Mouse (Mus musculus) monocyte, adult 5-6 weeks (primary cell): ENCODE measurements around the gene Prss37. TPM values are rescaled to one million over a fixed set of nuclear protein-coding genes. Genes with fewer than 3 reads are reported as not detected.

Source experiments
- ATAC-seq: fragments of 153-309, 156-312 bp; replicated peaks from 2 replicates; pipeline ENCODE4 v1.8.0; 2017; ENCODE audit warnings: mild to moderate bottlenecking; ENCODE audit not compliant: low TSS enrichment, insufficient number of reproducible peaks, severe bottlenecking, poor library complexity, low FRiP score
- total RNA-seq: library from RNA; stranded (forward); fragments of 200-1000, 200-491, 200-594 nt; gene quantifications from 3 replicates; pipeline ENCODE4 v1.2.3, GENCODE M21; 2017

The Prss37 gene
- not detected in 3 replicates for total RNA-seq

DNA sequence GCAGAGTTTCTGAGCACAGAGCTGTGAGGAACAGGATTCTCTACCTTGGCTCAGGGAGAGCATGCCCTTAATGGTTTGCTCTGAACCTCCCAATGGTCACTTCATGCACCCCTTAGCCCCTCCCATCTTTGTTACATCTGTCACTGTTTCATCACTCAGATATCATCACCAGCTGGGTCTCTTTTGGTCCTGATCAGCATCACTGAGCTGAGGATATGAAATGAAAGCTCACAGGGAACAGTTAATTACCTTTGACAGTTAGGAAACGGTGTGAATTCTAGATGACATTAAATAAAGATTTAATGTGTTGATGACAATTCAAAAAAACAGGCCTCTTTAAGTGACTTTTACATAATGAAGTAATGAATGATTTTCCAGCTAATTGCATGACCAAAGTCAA is at the start of gene Prss37:
Gene Prss37 (minus strand): TSS at position 101 of the 400 bp plus-strand sequence.
- ATAC-seq = no peak

DNA sequence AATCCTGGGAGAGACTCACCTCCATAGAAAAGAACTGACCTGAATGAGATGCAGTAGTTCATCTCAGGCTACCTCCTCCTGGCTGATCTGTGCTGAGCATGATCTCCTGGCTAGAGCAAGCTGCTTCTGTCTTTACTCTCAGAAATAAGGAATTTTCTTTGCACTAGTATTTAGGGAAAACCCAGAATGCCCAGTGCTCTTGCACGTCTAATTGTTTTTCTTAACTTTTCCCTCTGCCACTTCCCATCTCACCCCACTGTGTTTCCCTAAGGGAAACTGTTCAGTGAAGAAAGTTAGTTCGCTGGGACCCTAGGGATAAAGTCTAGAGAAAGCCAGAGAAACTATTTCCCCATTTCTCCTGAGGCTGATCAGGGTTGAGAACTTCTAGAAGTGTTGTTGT is 35.6 kb upstream of the Prss37 start, which contains the start of gene Olfr461:
Gene Olfr461 (minus strand): TSS at position 101 of the 400 bp plus-strand sequence.
- ATAC-seq = no peak

DNA sequence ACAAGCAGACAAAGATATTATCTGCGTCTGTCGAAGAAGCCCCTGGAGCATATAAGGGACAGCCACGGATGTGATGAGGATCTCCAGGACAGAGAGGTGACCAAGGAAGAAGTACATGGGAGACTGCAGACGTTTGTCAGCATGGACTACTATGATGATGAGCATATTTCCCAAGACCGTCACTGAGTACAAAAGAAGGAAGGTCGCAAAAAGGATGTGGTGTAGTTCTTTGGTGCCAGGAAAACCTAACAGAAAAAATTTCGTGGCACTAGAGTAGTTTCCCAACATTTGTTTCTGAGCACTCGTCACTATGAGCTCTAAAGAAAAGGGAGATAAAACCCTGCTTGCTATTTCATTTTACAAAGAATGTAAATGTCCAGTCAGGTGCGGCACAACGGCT is 25.4 kb upstream of the Prss37 start:
- no peak for ATAC-seq

DNA sequence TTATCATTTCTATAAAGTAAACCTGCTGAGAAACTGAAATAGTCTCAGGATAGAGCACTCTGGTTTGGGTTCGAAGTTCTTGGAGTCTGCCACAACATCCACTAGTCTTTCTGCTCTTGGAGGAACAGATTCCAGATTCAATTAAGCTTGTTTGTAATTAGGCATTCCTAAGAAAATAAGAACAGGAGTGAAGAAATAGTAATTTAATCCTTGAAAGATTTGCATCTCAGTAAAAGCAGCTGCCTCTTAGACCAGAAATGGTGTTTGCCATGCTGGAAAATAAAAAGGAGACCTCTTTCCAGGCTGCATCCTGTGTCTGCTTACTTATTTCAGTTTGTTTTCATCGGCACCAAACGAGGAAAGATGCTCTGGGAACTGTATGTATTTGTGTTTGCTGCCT is 26.1 kb downstream of the Prss37 start, which contains the start of gene Tas2r108:
Gene Tas2r108 (plus strand): TSS at position 301 of the 400 bp plus-strand sequence.
- no peak for ATAC-seq

DNA sequence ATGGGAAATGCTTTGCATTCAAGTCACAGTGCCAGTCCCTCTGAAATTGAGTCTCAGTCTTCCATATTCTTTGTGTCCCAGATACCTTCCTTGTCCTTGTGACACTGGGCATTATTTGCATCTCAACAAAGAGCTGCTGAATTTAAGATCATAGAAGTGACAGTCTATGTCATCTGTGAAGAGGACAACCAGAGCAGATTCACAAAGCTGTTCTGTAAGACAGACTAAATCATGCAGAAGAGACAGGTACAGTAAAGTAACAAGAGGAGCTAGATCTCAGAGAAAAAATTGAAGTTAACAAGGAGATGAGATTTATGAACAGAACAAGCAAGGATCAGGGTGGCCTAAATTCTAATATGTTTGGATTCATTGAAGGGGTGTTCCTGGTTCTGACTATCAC is 28.4 kb downstream of the Prss37 start, which contains the start of gene Tas2r137:
Gene Tas2r137 (plus strand): TSS at position 301 of the 400 bp plus-strand sequence.
- ATAC-seq = no peak

DNA sequence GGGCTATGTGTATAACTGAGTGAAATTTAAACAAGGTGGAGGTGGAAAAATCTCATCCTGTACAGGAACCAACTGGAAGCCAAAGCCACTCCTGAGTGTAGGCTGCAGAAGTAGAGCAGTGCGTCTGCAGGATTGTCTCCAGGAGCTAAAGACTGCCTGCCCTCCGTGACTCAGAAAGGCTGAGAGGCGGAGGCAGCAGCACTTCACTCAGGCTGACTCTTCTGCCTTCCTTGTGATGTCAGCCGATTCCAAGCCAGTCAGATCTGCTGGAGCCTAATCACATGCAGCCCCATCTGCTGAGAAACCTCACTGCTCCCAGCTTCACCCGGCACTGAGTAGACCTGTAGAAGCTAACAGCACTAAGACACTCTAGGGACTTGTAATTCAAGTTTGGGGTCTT is 37.0 kb downstream of the Prss37 start:
- no peak for ATAC-seq

DNA sequence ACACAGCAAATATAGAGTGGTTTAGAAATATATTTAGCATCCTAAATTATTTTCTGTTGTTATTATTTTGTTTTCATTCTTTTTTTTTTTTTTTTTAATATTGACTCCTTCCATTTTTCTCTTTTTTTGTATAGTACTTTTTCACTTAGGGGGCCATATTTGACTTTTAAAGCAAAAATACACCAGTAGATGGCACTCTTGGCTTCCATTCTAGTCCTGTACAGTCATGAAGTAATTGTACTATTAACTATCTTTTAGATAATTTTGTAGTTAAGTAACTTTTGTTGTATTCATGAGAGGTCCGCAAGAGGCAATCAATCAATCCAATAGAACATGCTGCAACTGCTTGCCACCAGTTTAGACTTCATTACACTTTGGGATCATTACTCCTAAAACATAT is 39.6 kb downstream of the Prss37 start:
- ATAC-seq = no peak

DNA sequence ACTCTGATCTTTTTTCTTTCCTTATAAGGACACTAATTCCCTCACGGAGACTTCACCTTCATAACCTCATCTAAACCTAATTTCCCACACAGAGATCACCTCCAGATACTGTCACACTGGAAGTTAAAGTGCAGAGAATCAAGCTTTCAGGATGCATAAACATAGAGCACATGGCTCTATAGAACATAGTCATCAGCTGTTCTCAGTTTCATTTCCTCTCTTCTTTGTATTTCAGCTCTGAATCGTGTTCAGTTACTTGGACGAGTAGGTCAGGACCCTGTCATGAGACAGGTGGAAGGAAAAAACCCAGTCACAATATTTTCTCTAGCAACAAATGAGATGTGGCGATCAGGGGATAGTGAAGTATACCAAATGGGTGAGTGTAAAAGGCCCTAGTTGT is 43.2 kb downstream of the Prss37 start:
- no peak for ATAC-seq

DNA sequence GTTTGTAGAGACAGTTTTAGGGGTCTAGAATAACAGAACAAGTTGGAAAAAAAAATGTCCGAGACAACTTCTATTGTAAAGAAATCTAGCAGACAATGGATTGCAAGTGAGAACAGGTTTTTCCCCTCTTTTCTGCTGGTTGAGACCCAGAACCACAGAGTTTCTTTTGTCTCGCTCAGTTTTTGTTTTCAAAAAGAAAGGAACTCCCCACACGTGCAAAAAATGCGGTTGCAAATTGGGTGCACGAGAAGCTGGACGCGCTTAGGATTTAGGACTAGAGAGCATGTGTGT is 47.6 kb downstream of the Prss37 start:
- ATAC-seq = no peak

DNA sequence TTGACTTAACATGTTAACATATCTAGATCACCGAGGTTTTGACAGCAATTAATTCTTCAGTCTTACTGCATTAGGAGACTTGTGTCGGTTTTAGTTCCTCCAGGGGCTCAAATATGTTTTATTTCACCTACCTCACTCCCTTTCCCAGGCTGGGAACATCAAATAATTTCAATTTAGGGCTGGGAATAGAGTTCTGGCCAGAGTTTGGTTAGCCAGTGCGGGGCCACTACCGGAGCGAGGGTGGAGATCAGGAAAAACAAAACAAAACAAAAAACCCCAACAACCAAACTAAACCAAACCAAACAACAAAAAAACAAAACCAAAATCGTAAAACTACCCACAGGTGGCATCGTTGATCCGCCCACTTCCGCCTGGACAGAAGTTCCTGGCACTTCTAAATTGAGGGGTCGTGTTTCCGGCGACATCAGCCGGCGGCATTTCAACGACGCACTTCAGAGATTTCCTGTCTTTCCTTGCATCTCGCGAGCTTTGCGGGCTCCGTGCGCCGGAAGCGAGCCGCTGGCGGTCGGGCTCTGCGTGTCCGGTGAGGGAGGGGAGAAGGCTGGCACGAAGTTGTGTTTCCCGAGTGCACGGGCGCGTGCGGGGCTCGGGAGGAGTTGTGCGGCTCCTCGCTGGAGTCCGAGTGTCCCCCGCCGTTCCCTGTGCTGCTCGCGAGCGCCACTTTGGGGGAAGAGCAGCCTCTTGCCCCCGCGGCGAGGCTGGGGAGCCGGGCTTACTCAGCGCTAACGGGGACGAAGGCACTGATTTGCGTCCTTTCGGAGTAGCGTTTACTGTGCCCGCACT is 48.2 kb downstream of the Prss37 start, which contains the start of gene Ssbp1:
Gene Ssbp1 (plus strand): TSS at position 437 of the 804 bp plus-strand sequence.
- ATAC-seq = peak; percentile 97

DNA sequence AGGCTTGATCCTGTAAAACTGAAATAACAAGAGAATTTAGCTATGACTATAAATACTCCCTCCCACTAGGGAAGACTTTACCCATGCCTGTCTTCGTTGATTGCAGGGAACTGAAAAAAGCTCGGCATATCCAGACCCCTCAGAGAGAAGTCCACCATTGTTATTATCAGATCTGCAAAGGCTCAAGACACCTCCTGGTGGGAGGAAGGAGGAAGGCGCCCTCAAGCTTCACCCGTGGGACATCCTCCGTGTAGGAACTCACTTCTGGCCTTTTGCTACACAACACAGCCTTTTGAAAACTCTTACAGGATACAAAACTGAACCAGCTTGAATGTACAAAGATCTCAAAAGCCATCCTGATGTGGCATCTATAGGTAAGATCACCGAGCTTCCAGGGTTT is 53.6 kb downstream of the Prss37 start:
- no peak for ATAC-seq

Other genes with a start within 250 kb of the Prss37 start
- 12.5 to 16.8 TPM (median 12.7 TPM) in 3 replicates for gene Agk, start 194.3 kb downstream of the Prss37 start, total RNA-seq
- 6.1 to 9.0 TPM (median 8.2 TPM) in 3 replicates for gene E330009J07Rik, start 83.4 kb downstream of the Prss37 start, total RNA-seq
- gene Wee2, start 80.4 kb downstream of the Prss37 start, total RNA-seq = 0.19 TPM in 1 of 3 replicates, not detected in the others
- 42.9 to 67.8 TPM (median 47.2 TPM) in 3 replicates for gene Ssbp1, start 48.2 kb downstream of the Prss37 start, total RNA-seq
- not detected in 3 replicates for gene Tas2r137, start 28.3 kb downstream of the Prss37 start, total RNA-seq
- not detected in 3 replicates for gene Tas2r108, start 26.0 kb downstream of the Prss37 start, total RNA-seq
- not detected in 3 replicates for gene Olfr461, start 35.5 kb upstream of the Prss37 start, total RNA-seq
- 0.57 TPM in 1 of 3 replicates, not detected in the others for gene Olfr460, start 50.0 kb upstream of the Prss37 start, total RNA-seq
- 0.19 to 1.5 TPM (median 0.67 TPM) in 3 replicates for gene Clec5a, start 66.3 kb upstream of the Prss37 start, total RNA-seq
- not detected in 3 replicates for gene Tas2r138, start 93.8 kb upstream of the Prss37 start, total RNA-seq
- not detected in 3 replicates for gene Mgam, start 109.3 kb upstream of the Prss37 start, total RNA-seq